Mouse (Mus musculus) heart, adult 2 months (tissue): ENCODE results near the gene Col4a2. TPM values are rescaled to one million over a fixed set of nuclear protein-coding genes. Genes with fewer than 3 reads are reported as not detected.
A peak's percentile ranks its signal among the peaks of the same experiment; 100 is the strongest.

ENCODE experiments used
- DNase-seq, 2 experiments: peaks; one replicate each; pipeline ENCODE4 v3.0.0; 2021
- H3K27ac ChIP-seq: fragments of 200-600 bp; 2 replicates; pipeline ENCODE4 v1.8.1; 2022
- H3K27me3 ChIP-seq: fragments of 200-500 bp; 2 replicates; pipeline ENCODE4 v1.6.1; 2012; ENCODE audit warnings: mild to moderate bottlenecking, low read length, inconsistent platforms, mixed read lengths; ENCODE audit not compliant: control insufficient read depth, insufficient read depth
- H3K36me3 ChIP-seq: fragments of 200-500 bp; 2 replicates; pipeline ENCODE4 v1.6.1; 2012; ENCODE audit warnings: low read length, inconsistent platforms; ENCODE audit not compliant: control insufficient read depth, insufficient read depth
- H3K4me1 ChIP-seq: fragments of 200-500 bp; 2 replicates; pipeline ENCODE4 v1.6.1; 2011; ENCODE audit warnings: low read length; ENCODE audit not compliant: control insufficient read depth, insufficient read depth
- H3K4me3 ChIP-seq: fragments of 200-600 bp; 2 replicates; pipeline ENCODE4 v1.8.1; 2022
- H3K79me2 ChIP-seq: fragments of 200-500 bp; replicated peaks from 2 replicates; pipeline ENCODE4 v1.6.1; 2012; ENCODE audit warnings: mild to moderate bottlenecking, inconsistent platforms, low read length, moderate library complexity, mixed read lengths; ENCODE audit not compliant: control insufficient read depth, insufficient read depth
- H3K9ac ChIP-seq: fragments of 200-500 bp; 2 replicates; pipeline ENCODE4 v1.6.1; 2012; ENCODE audit warnings: low read depth, mild to moderate bottlenecking, control low read depth, inconsistent platforms, low read length, mixed read lengths
- CTCF ChIP-seq: fragments of 200-600 bp; IDR thresholded peaks from 2 replicates; pipeline ENCODE4 v1.8.1; 2022; ENCODE audit warnings: antibody characterized with exemption, mild to moderate bottlenecking, moderate library complexity
- EP300 ChIP-seq: fragments of 200-500 bp; IDR thresholded peaks from 2 replicates; pipeline ENCODE4 v1.6.1; 2011; ENCODE audit warnings: low read depth, low read length, control low read depth; ENCODE audit not compliant: insufficient read depth
- POLR2A ChIP-seq: fragments of 200-500 bp; IDR thresholded peaks from 2 replicates; pipeline ENCODE4 v1.6.1; 2011; ENCODE audit warnings: mild to moderate bottlenecking, low read depth, low read length, control low read depth; ENCODE audit not compliant: insufficient read depth
- WGBS: fragments of 180-500 bp; shearing (Covaris S2); methylation state at CpG from one replicate; pipeline ENCODE4 v1.1.7; 2018; 5-methylcytosine and 5-hydroxymethylcytosine counted together
- intact Hi-C: fragments of 180-260 bp; cut with DNase I; formaldehyde crosslinking; loops from one replicate; pipeline ENCODE4 v1.15.1; 2025
- polyA plus RNA-seq: library from polyadenylated mRNA; depleted of rRNA; stranded (reverse); fragments of >200 nt; gene quantifications from 2 replicates; pipeline ENCODE4 v1.2.3, GENCODE M21; 2012
- total RNA-seq, 2 experiments: library from RNA; stranded (reverse); gene quantifications; 2 replicates each; pipeline ENCODE4 v1.2.3; 2021

Col4a2 gene
- total and polyA plus RNA-seq, 3 experiments = 104 to 172 (median 139) TPM

GRCm38 (mm10) chr8:11338507-11338906, 25.9 kb downstream of the Col4a2 start:
- no peak overlapping the region for H3K9ac ChIP-seq
- WGBS = 53% methylated on average over 9 of the region's 9 CpGs
- no peaks in the 10 kb centered on the region for H3K27me3 ChIP-seq
- DNase-seq = no peak
- peaks cover 9% of the 10 kb centered on the region for H3K79me2 ChIP-seq
- H3K27ac ChIP-seq = peak overlapping the region; percentile 77
- peaks cover 57% of the 10 kb centered on the region for H3K4me1 ChIP-seq
- intact Hi-C loops = no loop called here
- no peak overlapping the region for H3K4me3 ChIP-seq
- 0 out of 2 replicates have a peak, but pooled peaks have one; percentile 38 for TF ChIP-seq EP300
- TF ChIP-seq POLR2A = no peak
- H3K36me3 ChIP-seq = peaks cover 14% of the 10 kb centered on the region

GRCm38 (mm10) chr8:11340310-11341110, 27.9 kb downstream of the Col4a2 start:
- intact Hi-C loops = loop anchor here (2.0 kb wide), 2 partner anchors 18 to 26 kb away; no protein-coding TSS in a partner anchor
- TF ChIP-seq POLR2A (peak; percentile 13; the same call in 1 of the 2 replicates), EP300 (peak; percentile 91), CTCF (no peak)
- 19% methylated on average over 12 of the region's 12 CpGs for WGBS
- Histone ChIP-seq H3K4me3 (0 out of 2 replicates have a peak overlapping the region, but pooled peaks have one; percentile 10), H3K36me3 (peaks cover 8% of the 10 kb centered on the region), H3K27ac (peak overlapping the region; percentile 77), H3K9ac (no peak overlapping the region), H3K27me3 (no peaks in the 10 kb centered on the region), H3K79me2 (peaks cover 7% of the 10 kb centered on the region), H3K4me1 (peaks cover 46% of the 10 kb centered on the region)
- peak; percentile 63 to 76 for DNase-seq

- intact Hi-C loops = loop anchor here (2.0 kb wide), 2 partner anchors 18 to 26 kb away; no protein-coding TSS in a partner anchor
- DNase-seq = no peak
- Histone ChIP-seq H3K36me3 (peaks cover 8% of the 10 kb centered on the region), H3K4me1 (peaks cover 44% of the 10 kb centered on the region), H3K27ac (peak overlapping the region; percentile 77), H3K4me3 (no peak overlapping the region), H3K27me3 (no peaks in the 10 kb centered on the region), H3K9ac (no peak overlapping the region), H3K79me2 (peaks cover 7% of the 10 kb centered on the region)
- TF ChIP-seq POLR2A (no peak), CTCF (no peak), EP300 (no peak)
- 20% methylated on average over 3 of the region's 3 CpGs for WGBS
Observed at GRCm38 (mm10) chr8:11341111-11341566, 28.5 kb downstream of the Col4a2 start.

GRCm38 (mm10) chr8:11344459-11344858, 31.9 kb downstream of the Col4a2 start:
- H3K27me3 ChIP-seq = no peaks in the 10 kb centered on the region
- H3K36me3 ChIP-seq = peaks cover 5% of the 10 kb centered on the region; the same call in 1 of the 2 replicates
- no peak overlapping the region for H3K27ac ChIP-seq
- 50% methylated on average over 9 of the region's 9 CpGs for WGBS
- intact Hi-C loops = no loop called here
- DNase-seq = no peak
- H3K9ac ChIP-seq = no peak overlapping the region
- peaks cover 6% of the 10 kb centered on the region for H3K79me2 ChIP-seq
- no peak for TF ChIP-seq POLR2A
- no peak for TF ChIP-seq EP300
- TF ChIP-seq CTCF = no peak
- H3K4me3 ChIP-seq = no peak overlapping the region
- peaks cover 49% of the 10 kb centered on the region for H3K4me1 ChIP-seq

- H3K27me3 ChIP-seq = no peaks in the 10 kb centered on the region
- no peak overlapping the region for H3K4me3 ChIP-seq
- DNase-seq = no peak
- H3K79me2 ChIP-seq = peaks cover 8% of the 10 kb centered on the region
- intact Hi-C loops = loop anchor here (2.0 kb wide), 1 partner anchor 17 kb away; no protein-coding TSS in a partner anchor
- H3K27ac ChIP-seq = no peak overlapping the region
- H3K4me1 ChIP-seq = peaks cover 45% of the 10 kb centered on the region
- H3K36me3 ChIP-seq = peaks cover 5% of the 10 kb centered on the region; the same call in 1 of the 2 replicates
- TF ChIP-seq CTCF = no peak
- TF ChIP-seq EP300 = no peak
- no peak for TF ChIP-seq POLR2A
- H3K9ac ChIP-seq = no peak overlapping the region
- WGBS = 70% methylated on average over 10 of the region's 10 CpGs
Observed at GRCm38 (mm10) chr8:11346225-11346624, 33.6 kb downstream of the Col4a2 start.

GRCm38 (mm10) chr8:11347699-11348098, 35.1 kb downstream of the Col4a2 start:
- Histone ChIP-seq H3K4me3 (no peak overlapping the region), H3K4me1 (peaks cover 44% of the 10 kb centered on the region), H3K27ac (peak overlapping the region; percentile 63), H3K79me2 (peaks cover 7% of the 10 kb centered on the region), H3K27me3 (no peaks in the 10 kb centered on the region), H3K9ac (no peak overlapping the region), H3K36me3 (peaks cover 5% of the 10 kb centered on the region; the same call in 1 of the 2 replicates)
- DNase-seq = no peak
- intact Hi-C loops = loop anchor here (2.0 kb wide), 1 partner anchor 15 kb away; no protein-coding TSS in a partner anchor
- 38% methylated on average over 9 of the region's 9 CpGs for WGBS
- TF ChIP-seq CTCF (no peak), POLR2A (no peak), EP300 (no peak)
